Mouse (Mus musculus) liver, embryonic 14.5 days (tissue): ENCODE data around the gene BC017158.

ENCODE experiments used
- CTCF ChIP-seq: IDR thresholded peaks from 2 replicates; pipeline ENCODE4 v1.5.1; 2016; ENCODE audit warnings: antibody characterized with exemption, low read depth, control low read depth
- EP300 ChIP-seq: IDR thresholded peaks from 2 replicates; pipeline ENCODE4 v1.6.1; 2016; ENCODE audit warnings: antibody characterized with exemption, low read depth

- TF ChIP-seq CTCF (no peak), EP300 (no peak)
Measured at GRCm38 (mm10) chr7:128307851-128308250, 9.9 kb upstream of the BC017158 start.
